Mouse (Mus musculus) erythroblast, embryonic 14.5 days (primary cell): ENCODE data around the gene F2rl2.

Experiments used
- GATA1 ChIP-seq: IDR thresholded peaks from 2 replicates; pipeline ENCODE4 v1.6.1; 2012; ENCODE audit warnings: low read length, inconsistent platforms, mixed read lengths
- TAL1 ChIP-seq: IDR thresholded peaks from 3 replicates; pipeline ENCODE4 v1.6.1; 2012; ENCODE audit warnings: low read length, inconsistent platforms, mixed read lengths

DNA sequence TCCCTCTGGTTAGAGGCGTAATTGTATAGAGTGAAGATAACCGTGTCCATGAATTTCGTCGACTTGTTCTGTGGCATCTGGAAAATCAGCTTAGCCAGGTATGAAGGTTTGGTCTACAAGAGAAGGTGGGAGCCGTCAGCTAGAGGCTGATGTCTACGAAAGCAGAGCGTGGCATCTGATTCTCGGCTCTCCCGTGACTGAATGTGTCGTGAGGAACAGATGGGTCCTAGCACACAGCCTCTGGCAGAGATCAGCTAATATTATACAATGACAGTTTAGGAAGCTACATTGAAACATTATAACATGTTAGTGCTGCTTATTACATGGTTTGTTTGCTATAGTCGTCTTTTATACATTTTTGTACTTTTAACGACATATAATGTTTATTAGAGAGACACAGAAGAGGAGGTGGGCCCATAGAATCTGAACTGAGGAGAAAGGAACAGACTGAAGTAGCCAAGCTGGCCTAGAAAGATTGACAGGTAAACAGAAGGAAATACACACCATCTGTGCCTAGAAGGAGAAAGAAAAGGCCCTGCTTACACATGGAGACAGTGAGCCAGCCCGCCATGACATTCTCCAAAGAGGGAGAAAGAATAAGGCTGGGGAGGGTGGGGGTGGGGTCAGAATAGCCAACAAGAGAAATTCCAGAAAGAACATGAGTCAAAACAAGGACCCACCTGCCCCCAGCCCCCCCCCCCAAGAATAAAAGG, 30.9 kb upstream of the F2rl2 start:
- TF ChIP-seq GATA1, result no peak
- no peak for TF ChIP-seq TAL1
